Mouse (Mus musculus): ENCODE measurements around the gene Zc2hc1c. TPM values are rescaled to one million over a fixed set of nuclear protein-coding genes. Genes with fewer than 3 reads are reported as not detected.

The Zc2hc1c gene
- total RNA-seq (2012; rRNA removed): 0.08 and 0.13 TPM in 2 replicates
- total RNA-seq (2014; rRNA removed): not detected in 2 replicates
- 0.13 and 0.19 TPM in 2 replicates for polyA plus RNA-seq (2012; ENCODE audit: insufficient read length, low read depth)

- no peaks in the 10 kb centered on the region for H3K79me2 ChIP-seq (replicated peaks; ENCODE audit: control insufficient read depth, extremely low read depth, insufficient read depth, poor library complexity, severe bottlenecking)
- peak within 1 kb of the TSS; percentile 13; the same call in 1 of the 2 replicates for H3K9ac ChIP-seq (ENCODE audit: insufficient read depth, low read depth)
- H3K36me3 ChIP-seq (replicated peaks in 1 of 2; ENCODE audit: control insufficient read depth in 1 of 2, insufficient read depth in 1 of 2, low read length in 1 of 2): no peaks in the 10 kb centered on the region
- DNase-seq (ENCODE audit: extremely low read depth): peak; percentile 94
- H3K27me3 ChIP-seq (replicated peaks): peaks cover 13% of the 10 kb centered on the region
- H3K4me3 ChIP-seq (replicated peaks in 1 of 3; ENCODE audit: low read depth in 2 of 3, low read length in 2 of 3, poor library complexity in 1 of 3): peak within 1 kb of the TSS in 2 of 3 experiments; percentile 13 to 44
- peak within 1 kb of the TSS; percentile 77 for H3K4me2 ChIP-seq (ENCODE audit: insufficient read depth, low read depth, poor library complexity, severe bottlenecking)
- dilution Hi-C loops (cut with MboI; ENCODE audit: extremely low pct_ligation_motif_present, extremely low pct_unique_long_range_greater_than_20kb, low sequenced_read_pairs) (no loop called here), in situ Hi-C loops (cut with MboI; ENCODE audit: low pct_ligation_motif_present, low pct_unique_long_range_greater_than_20kb, low sequenced_read_pairs) (no loop called here)
- peak within 1 kb of the TSS; percentile 57; the same call in 1 of the 2 replicates for H3K27ac ChIP-seq (ENCODE audit: insufficient read depth, low read depth)
- peaks cover 8% of the 10 kb centered on the region for H3K9me3 ChIP-seq (replicated peaks; ENCODE audit: low read length)
- TF ChIP-seq MAZ (IDR thresholded peaks at IDR 0.05; ENCODE audit: low read depth, low read length) (peak; percentile 79), CTCF (conservative IDR thresholded peaks at IDR 0.05 in 1 of 2, IDR thresholded peaks at IDR 0.05 in 1 of 2; ENCODE audit: low read depth in 2 of 2, low read length in 2 of 2) (no peak), ZNF384 (IDR thresholded peaks at IDR 0.05; ENCODE audit: low read depth, low read length) (no peak), NELFE (IDR thresholded peaks at IDR 0.05; ENCODE audit: low read depth, low read length) (no peak), TBP (conservative IDR thresholded peaks at IDR 0.05; ENCODE audit: low read depth, low read length) (no peak), POLR2AphosphoS2 (IDR thresholded peaks at IDR 0.05; ENCODE audit: low read depth, low read length) (no peak), GABPA (IDR thresholded peaks at IDR 0.05; ENCODE audit: insufficient replicate concordance, low read depth, low read length) (no peak), SIN3A (IDR thresholded peaks at IDR 0.05; ENCODE audit: low read length) (peak; percentile 88), MAFK (IDR thresholded peaks at IDR 0.05; ENCODE audit: insufficient replicate concordance, low read length) (0 out of 2 replicates have a peak, but pooled peaks have one; percentile 15), UBTF (IDR thresholded peaks at IDR 0.05; ENCODE audit: low read depth, low read length) (no peak), ZKSCAN1 (IDR thresholded peaks at IDR 0.05; ENCODE audit: borderline replicate concordance, low read depth, low read length) (no peak), CHD1 (IDR thresholded peaks at IDR 0.05; ENCODE audit: low read depth, low read length) (no peak), JUND (conservative IDR thresholded peaks at IDR 0.05; ENCODE audit: low read depth, low read length) (no peak), EP300 (IDR thresholded peaks at IDR 0.05; ENCODE audit: low read length) (peak; percentile 71), ZC3H11A (IDR thresholded peaks at IDR 0.05; ENCODE audit: low read depth, low read length) (no peak), HCFC1 (IDR thresholded peaks at IDR 0.05; ENCODE audit: low read depth, low read length) (peak; percentile 18; the same call in 1 of the 2 replicates), ETS1 (conservative IDR thresholded peaks at IDR 0.05; ENCODE audit: low read depth, low read length) (peak; percentile 70), NRF1 (IDR thresholded peaks at IDR 0.05; ENCODE audit: low read depth, low read length) (peak; percentile 83), RCOR1 (conservative IDR thresholded peaks at IDR 0.05; ENCODE audit: low read depth, low read length) (peak; percentile 87), USF2 (conservative IDR thresholded peaks at IDR 0.05; ENCODE audit: low read depth, low read length) (no peak), ZMIZ1 (IDR thresholded peaks at IDR 0.05; ENCODE audit: low read depth, low read length) (no peak), JUN (IDR thresholded peaks at IDR 0.05; ENCODE audit: insufficient read depth, low read depth, low read length) (no peak), ELF1 (IDR thresholded peaks at IDR 0.05; ENCODE audit: low read depth, low read length) (peak; percentile 22; the same call in 1 of the 2 replicates), KAT2A (IDR thresholded peaks at IDR 0.05; ENCODE audit: insufficient replicate concordance, low read length) (no peak), MAX (IDR thresholded peaks at IDR 0.05; ENCODE audit: low read length) (peak; percentile 83), RAD21 (IDR thresholded peaks at IDR 0.05; ENCODE audit: low read depth, low read length) (no peak), CHD2 (IDR thresholded peaks at IDR 0.05; ENCODE audit: low read length) (peak; percentile 54; the same call in 1 of the 2 replicates), MEF2A (IDR thresholded peaks at IDR 0.05; ENCODE audit: borderline replicate concordance, low read depth, low read length) (peak; percentile 69; the same call in 1 of the 2 replicates), USF1 (IDR thresholded peaks at IDR 0.05; ENCODE audit: low read depth, low read length) (no peak), PAX5 (IDR thresholded peaks at IDR 0.05; ENCODE audit: low read length) (no peak), SMC3 (IDR thresholded peaks at IDR 0.05; ENCODE audit: low read depth, low read length) (0 out of 2 replicates have a peak, but pooled peaks have one; percentile 17), MXI1 (IDR thresholded peaks at IDR 0.05; ENCODE audit: low read depth, low read length) (peak; percentile 85), TCF12 (IDR thresholded peaks at IDR 0.05; ENCODE audit: low read depth, low read length) (peak; percentile 81), IRF4 (IDR thresholded peaks at IDR 0.05; ENCODE audit: low read depth, low read length) (peak; percentile 59; the same call in 1 of the 2 replicates), MYC (IDR thresholded peaks at IDR 0.05; ENCODE audit: low read depth, low read length) (peak; percentile 80), POLR2A (IDR thresholded peaks at IDR 0.05; ENCODE audit: low read depth, low read length) (no peak), BHLHE40 (IDR thresholded peaks at IDR 0.05; ENCODE audit: low read depth, low read length) (peak; percentile 97), E2F4 (IDR thresholded peaks at IDR 0.05; ENCODE audit: insufficient replicate concordance, low read depth, low read length) (no peak)
- peaks cover 7 to 37% of the 10 kb centered on the region in 2 experiments; a peak in 3 of 4 replicates for H3K4me1 ChIP-seq (ENCODE audit: control insufficient read depth in 1 of 2, insufficient read depth in 2 of 2)
Observed at GRCm38 (mm10) chr12:85288486-85289156, at the start of gene Zc2hc1c. Gene Zc2hc1c (plus strand): TSS chr12:85288591.
